Mouse (Mus musculus): ENCODE measurements at regions not wholly inside any gene's neighbourhood (a gene's known extent, or its start where the extent isn't known, plus 50 kb on each side); places are given as distances from the start of the nearest gene placed in this dataset.

- Histone ChIP-seq H3K27ac (no peak overlapping the region), H3K9me3 (ENCODE audit: control insufficient read depth, low read length) (no peaks in the 10 kb centered on the region), H3K36me3 (replicated peaks; ENCODE audit: control insufficient read depth, insufficient read depth) (no peaks in the 10 kb centered on the region), H3K4me1 (replicated peaks; ENCODE audit: control insufficient read depth, insufficient read depth, low read length) (no peaks in the 10 kb centered on the region), H3K4me3 (replicated peaks; ENCODE audit: low read length) (no peak overlapping the region), H3K27me3 (ENCODE audit: control insufficient read depth, insufficient read depth, low read length) (no peaks in the 10 kb centered on the region), H3K9ac (no peak overlapping the region), H3K4me2 (replicated peaks) (no peak overlapping the region)
- DNase-seq (ENCODE audit: low spot score) (no peak), ATAC-seq (ENCODE audit: low FRiP score) (no peak)
- WGBS = 81% methylated on average over 4 of the region's 4 CpGs
Observed at GRCm38 (mm10) chr10:23571013-23571412, 216.1 kb downstream of the Rps12 start.

DNA sequence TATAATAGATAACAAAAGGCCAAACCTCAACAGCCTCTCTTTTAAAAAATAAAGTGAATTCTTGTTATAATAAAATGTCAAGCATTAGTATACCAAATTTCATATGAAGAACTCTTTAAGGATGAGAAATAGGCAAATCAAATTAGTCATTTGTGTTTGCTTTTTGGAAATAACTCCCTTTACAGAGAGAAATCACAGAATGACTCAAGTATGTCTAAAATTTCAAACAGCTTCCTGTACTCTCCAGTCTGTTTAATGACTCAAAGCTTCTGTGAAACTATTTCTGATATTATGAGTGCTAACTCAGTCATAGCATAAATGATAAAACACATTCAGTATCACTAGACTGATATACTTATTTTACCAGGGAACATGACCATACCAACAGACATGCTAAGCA is 217.7 kb downstream of the Rps12 start:
- no peak for ATAC-seq (ENCODE audit: low FRiP score)
- Histone ChIP-seq H3K4me2 (replicated peaks) (no peak overlapping the region), H3K27me3 (ENCODE audit: control insufficient read depth, insufficient read depth, low read length) (no peaks in the 10 kb centered on the region), H3K9me3 (ENCODE audit: control insufficient read depth, low read length) (no peaks in the 10 kb centered on the region), H3K9ac (no peak overlapping the region), H3K4me1 (replicated peaks; ENCODE audit: control insufficient read depth, insufficient read depth, low read length) (no peaks in the 10 kb centered on the region), H3K36me3 (replicated peaks; ENCODE audit: control insufficient read depth, insufficient read depth) (no peaks in the 10 kb centered on the region), H3K4me3 (replicated peaks; ENCODE audit: low read length) (no peak overlapping the region), H3K27ac (no peak overlapping the region)
- no peak for DNase-seq (ENCODE audit: low spot score)

- H3K4me2 ChIP-seq (replicated peaks) = no peak overlapping the region
- 87% methylated on average over 5 of the region's 5 CpGs for WGBS
Observed at GRCm38 (mm10) chr10:23562273-23562885, 211.8 kb upstream of the Eya4 start.

DNA sequence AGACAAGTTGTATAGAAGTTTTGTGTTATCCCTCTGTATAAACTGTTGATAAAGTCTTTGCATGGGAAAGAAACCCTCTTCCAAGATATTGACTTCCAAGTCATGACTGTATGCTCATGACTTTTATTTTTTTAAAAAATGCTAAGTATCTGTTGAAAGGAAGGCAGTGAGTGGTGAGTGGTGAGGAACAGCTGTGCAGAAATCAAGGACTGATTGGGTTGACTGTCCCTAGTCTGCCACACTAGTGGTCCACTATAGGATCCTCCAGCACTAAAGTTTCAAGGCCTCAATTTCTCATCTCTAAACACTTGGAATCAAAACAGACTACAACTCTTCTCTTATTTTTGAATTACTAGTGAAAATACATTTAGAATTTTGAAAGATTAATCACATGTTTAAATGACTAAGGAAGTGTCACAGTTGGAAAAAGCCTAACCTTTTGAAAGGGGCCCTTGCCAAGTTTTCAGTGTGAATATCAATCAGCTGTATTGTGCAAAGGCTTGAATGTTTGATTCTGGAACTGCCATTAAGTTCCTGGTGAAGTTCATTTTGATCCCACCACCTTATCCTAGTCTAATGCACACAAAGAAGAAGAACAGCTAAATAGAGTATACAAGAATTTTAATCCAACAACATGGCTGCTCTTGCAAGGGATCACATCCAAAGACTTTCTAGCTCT is 209.5 kb upstream of the Eya4 start:
- no peak for ATAC-seq (ENCODE audit: low FRiP score)
- no peaks in the 10 kb centered on the region for H3K9me3 ChIP-seq (ENCODE audit: control insufficient read depth, low read length)
- no peak overlapping the region for H3K27ac ChIP-seq
- DNase-seq (ENCODE audit: low spot score) = no peak
- no peak overlapping the region for H3K4me3 ChIP-seq (replicated peaks; ENCODE audit: low read length)
- H3K9ac ChIP-seq = no peak overlapping the region
- no peaks in the 10 kb centered on the region for H3K4me1 ChIP-seq (replicated peaks; ENCODE audit: control insufficient read depth, insufficient read depth, low read length)
- no peak overlapping the region for H3K4me2 ChIP-seq (replicated peaks)
- no peaks in the 10 kb centered on the region for H3K36me3 ChIP-seq (replicated peaks; ENCODE audit: control insufficient read depth, insufficient read depth)
- no peaks in the 10 kb centered on the region for H3K27me3 ChIP-seq (ENCODE audit: control insufficient read depth, insufficient read depth, low read length)

More at GRCm38 (mm10) chr10:23562273-23562885, 211.8 kb upstream of the Eya4 start:
- Histone ChIP-seq H3K36me3 (replicated peaks; ENCODE audit: control insufficient read depth, insufficient read depth) (no peaks in the 10 kb centered on the region), H3K4me1 (replicated peaks; ENCODE audit: control insufficient read depth, insufficient read depth, low read length) (no peaks in the 10 kb centered on the region), H3K27ac (no peak overlapping the region), H3K4me3 (replicated peaks; ENCODE audit: low read length) (no peak overlapping the region), H3K27me3 (ENCODE audit: control insufficient read depth, insufficient read depth, low read length) (no peaks in the 10 kb centered on the region), H3K9me3 (ENCODE audit: control insufficient read depth, low read length) (no peaks in the 10 kb centered on the region), H3K9ac (no peak overlapping the region)
- ATAC-seq (ENCODE audit: low FRiP score) = no peak
- no peak for DNase-seq (ENCODE audit: low spot score)

GRCm38 (mm10) chr10:23557828-23558227 is 207.2 kb upstream of the Eya4 start:
- H3K4me1 ChIP-seq (replicated peaks; ENCODE audit: control insufficient read depth, insufficient read depth, low read length) = no peaks in the 10 kb centered on the region
- no peaks in the 10 kb centered on the region for H3K36me3 ChIP-seq (replicated peaks; ENCODE audit: control insufficient read depth, insufficient read depth)
- DNase-seq (ENCODE audit: low spot score) (no peak), ATAC-seq (ENCODE audit: low FRiP score) (no peak)
- no peaks in the 10 kb centered on the region for H3K27me3 ChIP-seq (ENCODE audit: control insufficient read depth, insufficient read depth, low read length)
- 80% methylated on average over 3 of the region's 3 CpGs for WGBS
- H3K9me3 ChIP-seq (ENCODE audit: control insufficient read depth, low read length) = no peaks in the 10 kb centered on the region
- no peak overlapping the region for H3K4me2 ChIP-seq (replicated peaks)
- H3K27ac ChIP-seq = no peak overlapping the region
- H3K4me3 ChIP-seq (replicated peaks; ENCODE audit: low read length) = no peak overlapping the region
- H3K9ac ChIP-seq = no peak overlapping the region

GRCm38 (mm10) chr10:23549207-23549606 is 198.6 kb upstream of the Eya4 start:
- H3K9me3 ChIP-seq (ENCODE audit: control insufficient read depth, low read length) = no peaks in the 10 kb centered on the region
- H3K4me1 ChIP-seq (replicated peaks; ENCODE audit: control insufficient read depth, insufficient read depth, low read length) = peaks cover 6% of the 10 kb centered on the region
- no peak overlapping the region for H3K27ac ChIP-seq
- no peaks in the 10 kb centered on the region for H3K36me3 ChIP-seq (replicated peaks; ENCODE audit: control insufficient read depth, insufficient read depth)
- H3K27me3 ChIP-seq (ENCODE audit: control insufficient read depth, insufficient read depth, low read length) = no peaks in the 10 kb centered on the region
- DNase-seq (ENCODE audit: low spot score) = no peak
- H3K9ac ChIP-seq = no peak overlapping the region
- no peak for ATAC-seq (ENCODE audit: low FRiP score)
- WGBS = 32% methylated on average over 3 of the region's 3 CpGs
- no peak overlapping the region for H3K4me2 ChIP-seq (replicated peaks)
- no peak overlapping the region for H3K4me3 ChIP-seq (replicated peaks; ENCODE audit: low read length)

DNA sequence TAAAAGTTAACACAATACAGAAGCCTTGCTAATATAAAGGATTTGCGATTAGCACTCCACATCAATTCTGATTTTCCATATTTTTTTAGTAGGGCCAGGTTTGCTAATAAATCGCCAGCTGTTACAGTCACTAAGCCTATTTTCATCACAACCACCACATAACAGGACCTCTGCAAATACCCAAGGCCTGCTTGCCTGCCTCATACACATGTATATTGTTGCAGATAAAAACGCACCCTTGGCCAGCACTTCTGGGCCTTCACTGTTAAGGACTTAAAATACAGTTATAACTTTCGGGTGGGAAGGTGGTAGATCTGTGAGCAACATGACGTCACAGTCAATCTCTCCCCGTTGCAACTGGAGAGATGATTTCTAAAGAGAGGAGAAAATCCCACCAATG is 197.7 kb upstream of the Eya4 start:
- Histone ChIP-seq H3K27me3 (ENCODE audit: control insufficient read depth, insufficient read depth, low read length) (no peaks in the 10 kb centered on the region), H3K36me3 (replicated peaks; ENCODE audit: control insufficient read depth, insufficient read depth) (no peaks in the 10 kb centered on the region), H3K4me1 (replicated peaks; ENCODE audit: control insufficient read depth, insufficient read depth, low read length) (peaks cover 6% of the 10 kb centered on the region), H3K9ac (no peak overlapping the region), H3K9me3 (ENCODE audit: control insufficient read depth, low read length) (no peaks in the 10 kb centered on the region), H3K4me2 (replicated peaks) (no peak overlapping the region), H3K27ac (no peak overlapping the region), H3K4me3 (replicated peaks; ENCODE audit: low read length) (no peak overlapping the region)
- ATAC-seq (ENCODE audit: low FRiP score) (no peak), DNase-seq (ENCODE audit: low spot score) (no peak)
- 91% methylated on average over 6 of the region's 6 CpGs for WGBS

DNA sequence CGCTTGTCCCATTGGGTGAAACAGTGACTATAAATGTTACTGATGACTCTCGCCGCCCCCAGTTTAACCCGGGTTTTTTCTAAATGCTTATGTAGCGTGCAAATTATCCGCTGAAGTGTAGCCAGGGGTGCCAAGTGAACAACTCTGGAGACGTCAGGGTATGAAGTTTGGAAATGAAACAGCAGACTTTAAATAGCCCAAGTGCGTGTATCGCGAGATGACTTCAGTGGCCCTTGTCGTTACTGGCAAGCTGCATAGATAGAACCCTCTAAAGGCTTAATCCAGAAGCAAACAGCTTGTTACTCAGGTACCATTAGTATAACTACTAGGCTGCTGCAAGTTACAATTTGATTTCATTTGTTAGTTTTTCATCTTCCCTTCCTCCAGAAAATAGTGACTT is 192.1 kb upstream of the Eya4 start:
- ATAC-seq (ENCODE audit: low FRiP score) = no peak
- H3K9ac ChIP-seq = no peak overlapping the region
- 72% methylated on average over 11 of the region's 11 CpGs for WGBS

GRCm38 (mm10) chr10:23541914-23542313 is 191.3 kb upstream of the Eya4 start:
- H3K9me3 ChIP-seq (ENCODE audit: control insufficient read depth, low read length) = no peaks in the 10 kb centered on the region
- DNase-seq (ENCODE audit: low spot score) (no peak), ATAC-seq (ENCODE audit: low FRiP score) (no peak)
- no peak overlapping the region for H3K4me3 ChIP-seq (replicated peaks; ENCODE audit: low read length)
- no peaks in the 10 kb centered on the region for H3K36me3 ChIP-seq (replicated peaks; ENCODE audit: control insufficient read depth, insufficient read depth)
- H3K4me1 ChIP-seq (replicated peaks; ENCODE audit: control insufficient read depth, insufficient read depth, low read length) = no peaks in the 10 kb centered on the region
- H3K4me2 ChIP-seq (replicated peaks) = no peak overlapping the region
- no peak overlapping the region for H3K9ac ChIP-seq
- 42% methylated on average over 5 of the region's 5 CpGs for WGBS
- no peaks in the 10 kb centered on the region for H3K27me3 ChIP-seq (ENCODE audit: control insufficient read depth, insufficient read depth, low read length)
- no peak overlapping the region for H3K27ac ChIP-seq

More for the DNA sequence above, 192.1 kb upstream of the Eya4 start:
- no peaks in the 10 kb centered on the region for H3K27me3 ChIP-seq (ENCODE audit: control insufficient read depth, insufficient read depth, low read length)
- H3K9me3 ChIP-seq (ENCODE audit: control insufficient read depth, low read length) = no peaks in the 10 kb centered on the region
- no peaks in the 10 kb centered on the region for H3K36me3 ChIP-seq (replicated peaks; ENCODE audit: control insufficient read depth, insufficient read depth)
- H3K27ac ChIP-seq = no peak overlapping the region
- no peak overlapping the region for H3K4me3 ChIP-seq (replicated peaks; ENCODE audit: low read length)
- no peak overlapping the region for H3K4me2 ChIP-seq (replicated peaks)
- no peak for DNase-seq (ENCODE audit: low spot score)
- no peaks in the 10 kb centered on the region for H3K4me1 ChIP-seq (replicated peaks; ENCODE audit: control insufficient read depth, insufficient read depth, low read length)

DNA sequence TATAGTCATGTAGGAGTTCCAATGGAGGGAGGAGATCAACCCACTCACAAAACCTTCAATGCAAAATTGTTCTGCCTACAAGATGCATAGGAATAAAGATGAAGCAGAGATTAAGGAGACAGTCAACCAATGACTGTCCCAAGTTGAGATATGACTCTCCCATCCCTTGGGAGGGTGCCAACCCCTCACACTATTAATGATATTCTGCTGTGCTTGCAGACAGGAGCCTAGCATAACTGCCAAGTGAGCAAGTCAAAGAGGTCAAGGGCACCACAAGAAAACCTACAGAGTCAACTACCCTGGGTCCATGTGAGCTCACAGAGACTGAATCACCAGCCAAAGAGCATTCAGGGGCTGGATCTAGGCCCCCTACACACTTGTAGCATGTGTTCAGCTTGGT is 184.1 kb upstream of the Eya4 start:
- Histone ChIP-seq H3K4me2 (replicated peaks) (no peak overlapping the region), H3K27ac (no peak overlapping the region), H3K9me3 (ENCODE audit: control insufficient read depth, low read length) (no peaks in the 10 kb centered on the region), H3K4me3 (replicated peaks; ENCODE audit: low read length) (no peak overlapping the region), H3K9ac (no peak overlapping the region), H3K4me1 (replicated peaks; ENCODE audit: control insufficient read depth, insufficient read depth, low read length) (no peaks in the 10 kb centered on the region), H3K27me3 (ENCODE audit: control insufficient read depth, insufficient read depth, low read length) (no peaks in the 10 kb centered on the region), H3K36me3 (replicated peaks; ENCODE audit: control insufficient read depth, insufficient read depth) (no peaks in the 10 kb centered on the region)
- ATAC-seq (ENCODE audit: low FRiP score) (no peak), DNase-seq (ENCODE audit: low spot score) (no peak)
